Mouse (Mus musculus): ENCODE data around the gene Gm13697.
"Not testable (repeated sequence)": the region's sequence is repeated elsewhere in the genome, so short reads cannot be mapped to it uniquely, and the experiment has no call there.

Gm13697 gene

DNA sequence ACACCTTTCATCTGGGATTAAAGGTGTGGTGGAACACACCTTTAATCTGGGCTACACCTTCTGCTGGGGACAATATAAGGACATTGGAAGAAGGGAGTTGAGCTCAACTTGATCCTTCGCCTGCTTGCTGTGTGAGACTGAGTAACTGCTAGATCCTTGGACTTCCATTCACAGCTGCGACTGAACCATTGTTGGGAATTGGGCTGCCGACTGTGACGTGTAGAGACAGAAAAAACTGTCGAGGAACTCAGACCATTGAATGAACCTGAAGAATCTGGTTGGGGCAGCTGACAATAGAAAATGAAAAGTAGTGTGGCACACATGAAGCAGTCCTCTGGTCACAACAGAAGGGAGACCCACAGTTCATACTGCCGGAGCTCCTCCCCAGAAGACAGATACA lies at the start of gene Gm13697:
Gm13697 (plus strand) TSS at position 301 of the 400 bp plus-strand sequence.
- DNase-seq, result not testable (repeated sequence)

DNA sequence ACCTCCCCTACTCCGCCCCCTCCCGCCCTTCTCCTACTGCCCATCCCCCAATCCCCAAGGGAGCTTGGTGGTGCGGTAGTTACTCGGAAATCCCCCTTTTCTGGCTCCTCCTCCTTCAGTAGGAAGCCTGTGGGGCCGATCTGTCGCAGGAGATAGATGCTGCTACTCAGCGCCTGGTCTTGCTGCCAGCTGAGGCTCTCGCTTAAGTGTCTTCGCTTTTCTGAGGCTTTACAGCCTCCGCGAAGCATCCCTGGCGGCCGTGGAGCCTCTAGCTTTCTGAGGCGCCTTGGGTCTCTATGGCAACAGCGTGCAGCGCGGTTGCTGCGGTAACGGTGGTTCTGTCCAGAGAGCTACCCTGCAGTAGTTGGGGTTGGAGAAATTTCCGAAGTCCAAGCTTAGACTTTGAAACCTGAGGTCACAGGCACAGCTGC lies 43.6 kb upstream of the Gm13697 start, which contains the start of gene Zswim2:
Zswim2 (minus strand) TSS at position 298 of the 431 bp plus-strand sequence.
- peak; percentile 87 for DNase-seq

DNA sequence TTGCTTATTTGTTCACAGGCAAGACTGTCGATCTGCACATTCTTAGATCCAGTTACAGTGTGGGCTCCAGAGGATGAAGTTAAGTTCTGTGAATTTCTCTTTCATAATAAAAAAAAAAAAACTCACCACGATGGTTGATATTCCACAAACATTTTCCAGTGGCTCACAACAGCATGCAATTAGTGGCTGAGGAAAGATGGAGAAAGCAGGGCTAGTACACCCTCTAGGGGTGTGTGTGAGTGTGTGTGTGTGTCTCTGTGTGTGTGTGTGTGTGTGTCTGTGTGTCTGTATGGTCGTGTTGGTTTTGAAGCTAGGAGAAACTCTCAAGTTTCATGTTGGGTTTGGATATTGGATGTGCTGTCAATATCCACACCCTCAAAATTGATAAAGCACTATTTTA lies 43.2 kb upstream of the Gm13697 start:
- DNase-seq, result no peak

DNA sequence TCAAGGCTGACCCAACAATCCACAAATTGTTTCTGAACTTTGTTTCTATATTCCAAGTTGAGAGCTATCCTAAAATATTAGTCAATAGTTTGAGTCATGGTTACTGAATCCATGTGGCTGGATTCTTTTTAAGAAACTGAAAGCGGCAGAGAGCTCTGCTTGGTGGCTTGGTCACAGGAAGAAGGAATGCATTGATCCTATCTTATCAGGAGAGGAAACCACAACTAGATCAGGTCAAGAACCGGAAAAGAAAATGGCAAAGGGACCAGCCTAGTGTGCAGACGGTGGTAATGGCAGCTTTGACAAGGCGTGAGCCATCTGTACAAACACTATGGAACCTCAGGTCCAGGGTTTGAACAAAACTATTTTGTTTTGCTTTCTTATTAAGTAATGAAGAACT lies 42.8 kb upstream of the Gm13697 start:
- DNase-seq, result no peak

DNA sequence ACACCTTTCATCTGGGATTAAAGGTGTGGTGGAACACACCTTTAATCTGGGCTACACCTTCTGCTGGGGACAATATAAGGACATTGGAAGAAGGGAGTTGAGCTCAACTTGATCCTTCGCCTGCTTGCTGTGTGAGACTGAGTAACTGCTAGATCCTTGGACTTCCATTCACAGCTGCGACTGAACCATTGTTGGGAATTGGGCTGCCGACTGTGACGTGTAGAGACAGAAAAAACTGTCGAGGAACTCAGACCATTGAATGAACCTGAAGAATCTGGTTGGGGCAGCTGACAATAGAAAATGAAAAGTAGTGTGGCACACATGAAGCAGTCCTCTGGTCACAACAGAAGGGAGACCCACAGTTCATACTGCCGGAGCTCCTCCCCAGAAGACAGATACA lies 29.1 kb upstream of the Gm13697 start, which contains the start of gene Gm13698:
Gm13698 (plus strand) TSS at position 301 of the 400 bp plus-strand sequence.
- DNase-seq, result not testable (repeated sequence)

DNA sequence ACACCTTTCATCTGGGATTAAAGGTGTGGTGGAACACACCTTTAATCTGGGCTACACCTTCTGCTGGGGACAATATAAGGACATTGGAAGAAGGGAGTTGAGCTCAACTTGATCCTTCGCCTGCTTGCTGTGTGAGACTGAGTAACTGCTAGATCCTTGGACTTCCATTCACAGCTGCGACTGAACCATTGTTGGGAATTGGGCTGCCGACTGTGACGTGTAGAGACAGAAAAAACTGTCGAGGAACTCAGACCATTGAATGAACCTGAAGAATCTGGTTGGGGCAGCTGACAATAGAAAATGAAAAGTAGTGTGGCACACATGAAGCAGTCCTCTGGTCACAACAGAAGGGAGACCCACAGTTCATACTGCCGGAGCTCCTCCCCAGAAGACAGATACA lies 23.3 kb upstream of the Gm13697 start, which contains the start of gene Gm13693:
Gm13693 (plus strand) TSS at position 301 of the 400 bp plus-strand sequence.
- not testable (repeated sequence) for DNase-seq

DNA sequence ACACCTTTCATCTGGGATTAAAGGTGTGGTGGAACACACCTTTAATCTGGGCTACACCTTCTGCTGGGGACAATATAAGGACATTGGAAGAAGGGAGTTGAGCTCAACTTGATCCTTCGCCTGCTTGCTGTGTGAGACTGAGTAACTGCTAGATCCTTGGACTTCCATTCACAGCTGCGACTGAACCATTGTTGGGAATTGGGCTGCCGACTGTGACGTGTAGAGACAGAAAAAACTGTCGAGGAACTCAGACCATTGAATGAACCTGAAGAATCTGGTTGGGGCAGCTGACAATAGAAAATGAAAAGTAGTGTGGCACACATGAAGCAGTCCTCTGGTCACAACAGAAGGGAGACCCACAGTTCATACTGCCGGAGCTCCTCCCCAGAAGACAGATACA lies 17.5 kb upstream of the Gm13697 start, which contains the start of gene Gm13695:
Gm13695 (plus strand) TSS at position 301 of the 400 bp plus-strand sequence.
- DNase-seq, result not testable (repeated sequence)

DNA sequence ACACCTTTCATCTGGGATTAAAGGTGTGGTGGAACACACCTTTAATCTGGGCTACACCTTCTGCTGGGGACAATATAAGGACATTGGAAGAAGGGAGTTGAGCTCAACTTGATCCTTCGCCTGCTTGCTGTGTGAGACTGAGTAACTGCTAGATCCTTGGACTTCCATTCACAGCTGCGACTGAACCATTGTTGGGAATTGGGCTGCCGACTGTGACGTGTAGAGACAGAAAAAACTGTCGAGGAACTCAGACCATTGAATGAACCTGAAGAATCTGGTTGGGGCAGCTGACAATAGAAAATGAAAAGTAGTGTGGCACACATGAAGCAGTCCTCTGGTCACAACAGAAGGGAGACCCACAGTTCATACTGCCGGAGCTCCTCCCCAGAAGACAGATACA lies 11.7 kb upstream of the Gm13697 start, which contains the start of gene Gm13696:
Gm13696 (plus strand) TSS at position 301 of the 400 bp plus-strand sequence.
- DNase-seq, result not testable (repeated sequence)

DNA sequence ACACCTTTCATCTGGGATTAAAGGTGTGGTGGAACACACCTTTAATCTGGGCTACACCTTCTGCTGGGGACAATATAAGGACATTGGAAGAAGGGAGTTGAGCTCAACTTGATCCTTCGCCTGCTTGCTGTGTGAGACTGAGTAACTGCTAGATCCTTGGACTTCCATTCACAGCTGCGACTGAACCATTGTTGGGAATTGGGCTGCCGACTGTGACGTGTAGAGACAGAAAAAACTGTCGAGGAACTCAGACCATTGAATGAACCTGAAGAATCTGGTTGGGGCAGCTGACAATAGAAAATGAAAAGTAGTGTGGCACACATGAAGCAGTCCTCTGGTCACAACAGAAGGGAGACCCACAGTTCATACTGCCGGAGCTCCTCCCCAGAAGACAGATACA lies 5.9 kb upstream of the Gm13697 start, which contains the start of gene Gm13694:
Gm13694 (plus strand) TSS at position 301 of the 400 bp plus-strand sequence.
- not testable (repeated sequence) for DNase-seq

DNA sequence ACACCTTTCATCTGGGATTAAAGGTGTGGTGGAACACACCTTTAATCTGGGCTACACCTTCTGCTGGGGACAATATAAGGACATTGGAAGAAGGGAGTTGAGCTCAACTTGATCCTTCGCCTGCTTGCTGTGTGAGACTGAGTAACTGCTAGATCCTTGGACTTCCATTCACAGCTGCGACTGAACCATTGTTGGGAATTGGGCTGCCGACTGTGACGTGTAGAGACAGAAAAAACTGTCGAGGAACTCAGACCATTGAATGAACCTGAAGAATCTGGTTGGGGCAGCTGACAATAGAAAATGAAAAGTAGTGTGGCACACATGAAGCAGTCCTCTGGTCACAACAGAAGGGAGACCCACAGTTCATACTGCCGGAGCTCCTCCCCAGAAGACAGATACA lies 5.7 kb downstream of the Gm13697 start, which contains the start of gene Gm13691:
Gm13691 (plus strand) TSS at position 301 of the 400 bp plus-strand sequence.
- not testable (repeated sequence) for DNase-seq

DNA sequence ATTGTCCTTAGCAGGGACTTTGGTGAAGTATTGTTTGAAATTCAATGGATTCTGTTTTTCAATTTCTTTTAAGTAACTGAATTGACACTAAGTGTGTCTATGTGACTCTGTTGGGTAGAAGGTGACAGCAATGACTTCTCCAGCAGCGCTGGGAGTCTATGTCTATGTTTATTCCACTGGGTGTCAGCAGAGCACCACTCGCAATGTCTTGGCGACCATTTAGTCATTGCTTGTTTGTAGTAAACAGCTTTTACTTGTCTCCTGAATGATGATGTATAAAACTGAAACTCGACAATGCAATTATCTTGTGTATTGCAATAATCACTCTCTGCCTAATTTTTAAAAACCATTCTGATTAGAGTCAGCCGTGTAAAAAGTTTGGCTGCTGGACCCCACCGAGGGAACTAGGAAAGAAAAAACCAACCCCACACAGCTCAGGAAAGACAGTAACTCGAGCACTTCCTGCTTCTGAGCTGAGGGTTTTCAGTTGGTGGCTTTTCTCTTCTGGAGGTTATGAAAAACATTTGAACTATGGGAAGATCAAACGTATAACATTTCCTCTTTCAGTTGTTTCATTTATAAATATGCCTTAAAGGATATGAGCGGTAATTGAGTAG lies 9.2 kb downstream of the Gm13697 start:
- not testable (repeated sequence) for DNase-seq

DNA sequence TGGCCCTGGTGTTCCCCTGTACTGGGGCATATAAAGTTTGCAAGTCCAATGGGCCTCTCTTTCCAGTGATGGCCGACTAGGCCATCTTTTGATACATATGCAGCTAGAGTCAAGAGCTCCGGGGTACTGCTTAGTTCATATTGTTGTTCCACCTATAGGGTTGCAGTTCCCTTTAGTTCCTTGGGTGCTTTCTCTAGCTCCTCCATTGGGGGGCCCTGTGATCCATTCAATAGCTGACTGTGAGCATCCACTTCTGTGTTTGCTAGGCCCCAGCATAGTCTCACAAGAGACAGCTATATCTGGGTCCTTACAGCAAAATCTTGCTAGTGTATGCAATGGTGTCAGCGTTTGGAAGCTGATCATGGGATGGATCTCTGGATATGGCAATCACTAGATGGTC lies 10.0 kb downstream of the Gm13697 start:
- DNase-seq, result not testable (repeated sequence)

DNA sequence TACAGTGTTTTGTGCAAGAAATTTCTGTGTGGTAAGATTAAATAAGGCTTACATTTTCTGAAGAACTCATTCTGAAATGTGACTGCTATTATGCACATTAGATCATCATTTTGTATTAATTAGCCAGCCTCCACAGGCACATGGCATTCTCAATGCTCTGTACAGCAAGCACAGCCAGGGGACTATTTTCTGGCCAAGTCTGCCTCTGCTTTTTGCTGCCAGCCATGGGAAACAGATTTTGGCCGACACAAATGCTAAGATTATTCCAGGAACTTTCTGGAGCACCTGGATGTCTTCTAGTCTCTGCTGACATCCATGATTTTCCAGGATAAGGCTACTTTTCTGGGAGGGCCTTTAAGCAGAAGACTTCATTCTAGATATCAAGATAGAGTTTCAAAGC lies 24.4 kb downstream of the Gm13697 start:
- no peak for DNase-seq

DNA sequence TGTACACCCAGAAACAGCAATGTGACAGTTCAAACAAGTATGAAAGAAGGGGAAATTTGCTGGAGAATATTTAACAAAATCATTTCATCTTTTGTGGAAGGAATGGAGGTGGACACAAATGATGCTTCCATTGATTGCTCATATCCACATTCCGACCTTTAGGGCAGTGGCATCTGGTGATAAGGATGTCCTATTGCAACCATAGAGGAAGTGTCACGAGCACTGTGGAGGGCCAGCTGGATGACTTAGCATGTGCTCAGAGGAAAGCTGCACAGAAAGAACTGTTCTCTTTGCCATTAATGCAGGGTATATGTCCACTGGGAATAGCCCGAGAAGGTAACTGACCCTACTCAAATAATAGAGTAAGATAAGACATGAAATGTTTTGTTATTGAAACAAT lies 25.3 kb downstream of the Gm13697 start:
- no peak for DNase-seq

DNA sequence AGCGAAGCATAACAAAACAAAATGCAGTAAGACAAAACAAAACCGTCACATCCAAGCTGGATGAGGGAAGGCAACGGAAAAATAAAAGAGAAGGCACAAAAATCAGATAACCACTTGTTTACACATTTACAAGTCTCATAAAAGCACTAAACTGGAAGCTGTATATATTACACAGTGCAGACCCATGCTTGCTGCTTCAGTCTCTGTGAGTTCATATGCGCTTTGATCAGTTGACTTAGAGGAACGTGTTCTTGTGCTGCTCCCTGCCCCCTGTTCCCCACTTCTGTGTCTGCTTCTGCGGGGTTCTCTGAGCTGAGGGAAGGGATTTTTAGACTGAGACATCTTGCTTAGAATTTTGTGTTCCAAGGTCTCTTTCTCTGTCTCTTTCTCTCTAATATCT lies 30.0 kb downstream of the Gm13697 start:
- DNase-seq, result no peak

DNA sequence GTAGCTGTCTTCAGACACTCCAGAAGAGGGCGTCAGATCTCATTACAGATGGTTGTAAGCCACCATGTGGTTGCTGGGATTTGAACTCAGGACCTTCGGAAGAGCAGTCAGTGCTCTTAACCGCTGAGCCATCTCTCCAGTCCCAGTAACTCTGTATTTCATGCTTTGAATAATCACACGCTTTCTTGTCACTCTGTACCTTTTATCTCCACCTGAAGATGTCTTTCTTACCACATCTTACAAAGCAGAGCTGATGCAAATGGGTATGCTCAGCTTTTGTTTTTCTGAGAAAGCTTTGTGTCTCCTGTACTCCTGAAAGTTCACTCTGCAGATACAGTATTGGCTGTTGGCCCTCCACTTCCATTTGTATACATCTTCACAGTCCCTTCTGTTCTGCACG lies 31.7 kb downstream of the Gm13697 start:
- not testable (repeated sequence) for DNase-seq

DNA sequence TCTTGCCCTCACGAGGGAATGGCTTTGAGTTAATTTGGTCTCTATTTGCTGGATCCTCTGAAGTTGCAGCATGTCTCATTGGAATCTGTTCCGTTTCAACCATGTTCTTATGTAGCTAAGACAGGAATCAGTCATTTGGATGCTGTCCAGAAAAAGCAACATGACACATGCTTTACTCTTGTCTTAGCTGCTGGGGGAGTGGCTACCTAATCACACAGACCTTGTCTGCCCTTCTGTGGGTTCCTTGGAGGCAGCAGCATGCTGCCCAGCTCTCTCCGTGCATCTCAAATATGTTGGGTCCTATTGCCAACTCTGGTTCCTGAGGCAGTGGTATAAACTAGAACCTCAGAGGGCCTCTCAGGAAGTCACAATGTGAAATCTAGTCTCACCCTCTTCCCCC lies 33.8 kb downstream of the Gm13697 start:
- DNase-seq, result no peak

DNA sequence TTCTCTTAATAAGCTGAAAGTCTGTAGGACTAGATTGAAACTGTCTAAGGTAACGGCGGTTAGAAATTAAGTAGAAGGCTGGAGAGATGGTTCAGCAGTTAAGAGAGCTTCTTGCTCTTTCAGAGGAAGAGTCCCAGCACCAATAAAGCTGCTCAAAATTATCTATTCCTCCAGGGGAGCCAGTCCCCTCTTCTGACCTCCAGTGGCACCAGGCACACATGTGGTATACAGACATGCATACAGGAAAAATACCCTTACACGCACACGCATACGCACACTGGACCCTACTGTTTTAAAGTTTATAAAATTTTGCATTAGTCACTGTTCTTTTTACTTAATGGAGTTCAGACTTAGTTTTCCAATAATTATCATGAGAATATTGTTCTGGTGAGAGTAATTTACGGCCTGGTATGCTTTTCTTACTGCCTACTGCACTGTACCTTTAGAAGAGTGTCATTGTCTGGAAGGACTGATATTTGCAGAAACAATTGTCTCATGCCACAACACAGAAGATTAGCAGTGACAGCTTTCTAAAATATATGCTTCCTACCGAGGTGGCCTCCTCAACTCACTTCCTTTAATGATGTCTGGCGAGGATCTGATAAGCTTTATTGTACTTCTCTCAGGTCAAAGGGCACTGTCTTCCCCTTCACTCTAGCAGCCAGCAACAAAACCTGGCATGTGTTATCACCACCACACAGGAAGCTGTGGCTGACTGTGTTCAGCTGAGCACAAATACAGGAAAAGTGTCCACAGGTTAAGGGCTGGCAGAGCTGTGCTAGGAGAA lies 35.2 kb downstream of the Gm13697 start:
- no peak for DNase-seq

DNA sequence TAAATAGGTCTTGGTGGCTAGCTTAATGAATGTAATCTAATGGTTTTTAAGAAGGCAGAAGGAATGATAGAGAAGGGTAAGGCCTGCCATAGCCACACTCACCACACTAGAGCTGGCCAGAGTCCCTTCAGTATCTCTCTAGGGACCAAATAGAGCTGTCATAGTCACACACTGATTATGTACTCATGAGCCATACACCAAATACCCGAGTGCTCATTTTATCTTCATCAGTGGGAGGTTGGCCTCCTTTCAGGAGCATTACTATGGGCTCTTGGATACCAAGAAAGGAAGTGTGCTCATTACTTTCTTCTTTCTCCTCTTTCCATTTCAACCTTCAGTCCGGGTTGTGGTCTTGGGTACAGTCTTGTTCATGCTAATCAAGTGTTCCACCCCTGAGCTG lies 37.4 kb downstream of the Gm13697 start:
- no peak for DNase-seq

DNA sequence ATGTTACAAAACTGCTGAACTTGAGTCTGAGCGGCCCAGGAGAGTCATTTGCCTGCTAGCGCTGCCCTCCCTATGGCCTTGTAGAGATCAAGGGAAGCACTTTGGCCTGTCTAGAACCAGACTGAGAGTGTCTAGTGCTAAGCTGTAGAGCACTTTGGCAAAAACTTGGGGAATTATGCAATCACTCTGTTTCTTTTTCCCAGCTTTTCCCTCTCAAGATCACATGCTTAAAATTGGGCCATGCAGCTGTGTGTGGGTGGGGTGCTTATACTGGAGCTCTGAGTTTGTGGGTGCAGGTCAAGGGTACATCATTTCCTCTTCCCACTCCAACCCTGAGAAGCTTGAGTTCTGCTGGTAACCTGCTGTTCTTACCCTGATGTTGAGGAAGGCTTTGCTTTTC lies 38.4 kb downstream of the Gm13697 start:
- peak; percentile 39 for DNase-seq

DNA sequence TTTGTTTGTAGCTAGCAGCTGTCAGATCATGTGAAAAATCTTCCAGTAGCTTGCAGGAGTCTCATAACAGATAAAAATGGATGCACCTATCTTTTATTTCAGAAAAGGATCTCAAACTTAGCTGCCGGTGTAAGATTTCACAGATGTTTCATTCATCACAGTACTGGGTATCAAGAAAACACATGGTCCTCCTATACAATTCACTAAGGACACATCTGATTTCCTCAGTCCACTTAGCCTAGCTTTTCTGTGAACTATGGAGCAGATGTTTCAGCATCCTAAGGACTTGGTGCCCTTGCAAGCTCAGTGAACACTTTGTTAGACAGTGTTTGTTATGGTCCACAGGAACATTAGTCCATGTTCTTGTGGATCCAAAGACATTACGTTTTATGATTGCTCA lies 38.8 kb downstream of the Gm13697 start:
- DNase-seq, result no peak

DNA sequence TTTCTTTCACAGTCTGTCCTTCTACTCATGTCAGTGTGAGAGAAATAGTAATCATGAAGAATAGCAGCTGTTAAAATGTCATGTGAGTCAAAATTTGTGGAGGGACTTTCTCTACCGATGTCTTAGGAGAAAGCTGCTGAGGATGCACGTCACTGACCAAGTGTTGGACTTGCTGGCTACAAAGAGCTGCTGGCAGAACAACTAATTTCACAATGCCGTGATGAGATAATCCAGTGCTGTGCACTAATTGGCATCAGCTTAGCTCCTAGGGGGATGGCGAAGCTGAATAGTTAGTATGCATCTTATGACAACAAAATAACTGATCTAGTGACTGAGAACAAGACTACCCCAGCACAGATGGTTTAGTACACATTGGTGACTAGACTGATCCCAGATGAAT lies 40.7 kb downstream of the Gm13697 start:
- DNase-seq, result no peak

DNA sequence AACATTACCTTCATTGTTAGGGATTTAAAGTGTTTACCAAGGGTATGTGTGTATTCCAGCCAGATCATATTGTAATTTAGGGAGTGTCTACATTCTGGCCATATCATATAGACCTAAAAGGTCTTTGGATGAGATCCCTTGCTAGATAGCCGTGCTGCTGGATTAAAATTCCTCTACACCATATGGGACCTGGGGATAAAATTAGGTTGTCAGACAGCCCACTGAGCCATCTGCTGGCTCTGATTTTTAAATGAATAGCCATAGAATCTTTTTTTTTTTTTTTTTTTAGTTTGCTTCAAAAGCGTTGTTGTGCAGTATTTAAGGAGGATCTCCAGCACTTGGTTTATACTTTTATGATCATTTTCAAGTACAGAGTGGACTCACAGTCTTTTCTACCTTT lies 48.0 kb downstream of the Gm13697 start:
- DNase-seq, result no peak

DNA sequence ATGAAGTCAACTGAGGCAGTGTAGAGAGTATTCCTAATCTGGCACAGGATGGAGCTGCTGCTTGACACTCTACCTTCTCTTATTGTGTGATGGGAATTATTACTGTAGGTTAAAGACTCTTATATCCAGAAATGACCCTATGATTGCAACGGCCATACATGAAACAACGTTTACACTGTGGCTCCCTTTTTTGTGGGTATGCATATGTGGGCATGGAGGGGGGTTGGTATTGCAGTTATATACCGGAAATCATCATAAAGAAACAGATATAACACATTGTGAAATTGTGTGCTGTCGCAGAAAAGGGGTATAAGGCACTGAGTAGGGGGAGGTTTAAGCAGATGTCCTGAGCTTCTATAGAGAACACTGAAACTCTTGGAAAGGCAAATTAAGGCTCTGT lies 51.5 kb downstream of the Gm13697 start:
- no peak for DNase-seq

All from right cerebral cortex, postnatal 25 days (tissue).